Mouse (Mus musculus) kidney, postnatal 0 days (tissue): ENCODE results near the gene Tnip2. TPM values are rescaled to one million over a fixed set of nuclear protein-coding genes. Genes with fewer than 3 reads are reported as not detected.

ENCODE experiments used
- ATAC-seq: fragments of 200-750 bp; cut with Nextera tagmentation; replicated peaks from 2 replicates; pipeline ENCODE4 v1.8.0; 2017; ENCODE audit warnings: low read depth, moderate number of reproducible peaks, moderate TSS enrichment, moderate library complexity; ENCODE audit not compliant: low FRiP score
- DNase-seq: peaks from one replicate; pipeline ENCODE4 v3.0.0-alpha.2; 2016; ENCODE audit warnings: low spot score
- H3K27ac ChIP-seq: fragments of 300-500 bp; sonication (generic); 2 replicates; pipeline ENCODE4 v1.5.1; 2014; ENCODE audit warnings: mild to moderate bottlenecking
- H3K27me3 ChIP-seq: fragments of 300-500 bp; sonication (generic); 2 replicates; pipeline ENCODE4 v1.6.1; 2014; ENCODE audit warnings: low read length, mixed read lengths; ENCODE audit not compliant: insufficient read depth
- H3K36me3 ChIP-seq: fragments of 300-500 bp; sonication (generic); 2 replicates; pipeline ENCODE4 v1.6.1; 2014; ENCODE audit warnings: low read length, mixed read lengths; ENCODE audit not compliant: insufficient read depth
- H3K4me1 ChIP-seq: fragments of 300-500 bp; sonication (generic); replicated peaks from 2 replicates; pipeline ENCODE4 v1.6.1; 2014; ENCODE audit warnings: antibody characterized with exemption, low read length, mixed read lengths; ENCODE audit not compliant: insufficient read depth
- H3K4me2 ChIP-seq: fragments of 300-500 bp; sonication (generic); 2 replicates; pipeline ENCODE4 v1.6.1; 2014; ENCODE audit warnings: mild to moderate bottlenecking, low read length, moderate library complexity, mixed read lengths
- H3K4me3 ChIP-seq: fragments of 300-500 bp; sonication (generic); replicated peaks from 2 replicates; pipeline ENCODE4 v1.5.1; 2014; ENCODE audit warnings: low read depth, low read length
- H3K9ac ChIP-seq: fragments of 300-500 bp; sonication (generic); 2 replicates; pipeline ENCODE4 v1.6.1; 2014; ENCODE audit warnings: low read depth, low read length
- H3K9me3 ChIP-seq: fragments of 300-500 bp; sonication (generic); replicated peaks from 2 replicates; pipeline ENCODE4 v1.6.1; 2016; ENCODE audit warnings: low read length, inconsistent platforms, mixed read lengths
- CTCF ChIP-seq: IDR thresholded peaks from 2 replicates; pipeline ENCODE4 v1.5.1; 2016; ENCODE audit warnings: antibody characterized with exemption, low read depth, mild to moderate bottlenecking, moderate library complexity
- WGBS: fragments of 180-500 bp; shearing (Covaris S2); extraction: QIAGEN DNeasy Blood & Tissue Kit; methylation state at CpG from one replicate; pipeline ENCODE4 v1.1.7; 2014; 5-methylcytosine and 5-hydroxymethylcytosine counted together
- polyA plus RNA-seq: library from polyadenylated mRNA; unstranded; fragments of >200 nt; fragmentation: Nextera tagmentation; extraction: Ambion mirVana; gene quantifications from 2 replicates; pipeline ENCODE4 v1.2.1, GENCODE M21; 2015

Gene Tnip2
- polyA plus RNA-seq, 1 experiment from 2014 or later = 16.5 TPM

GRCm38 (mm10) chr5:34502821-34503220 lies 11.0 kb downstream of the Tnip2 start:
- no peak for DNase-seq
- Histone ChIP-seq H3K36me3 (peaks cover 14% of the 10 kb centered on the region; the same call in 1 of the 2 replicates), H3K4me2 (no peak overlapping the region), H3K27ac (no peak overlapping the region), H3K4me1 (no peaks in the 10 kb centered on the region), H3K9ac (no peak overlapping the region), H3K27me3 (no peaks in the 10 kb centered on the region), H3K4me3 (no peak overlapping the region), H3K9me3 (no peaks in the 10 kb centered on the region)
- no peak for ATAC-seq
- 86% methylated on average over 6 of the region's 6 CpGs for WGBS
- TF ChIP-seq CTCF = no peak

DNA sequence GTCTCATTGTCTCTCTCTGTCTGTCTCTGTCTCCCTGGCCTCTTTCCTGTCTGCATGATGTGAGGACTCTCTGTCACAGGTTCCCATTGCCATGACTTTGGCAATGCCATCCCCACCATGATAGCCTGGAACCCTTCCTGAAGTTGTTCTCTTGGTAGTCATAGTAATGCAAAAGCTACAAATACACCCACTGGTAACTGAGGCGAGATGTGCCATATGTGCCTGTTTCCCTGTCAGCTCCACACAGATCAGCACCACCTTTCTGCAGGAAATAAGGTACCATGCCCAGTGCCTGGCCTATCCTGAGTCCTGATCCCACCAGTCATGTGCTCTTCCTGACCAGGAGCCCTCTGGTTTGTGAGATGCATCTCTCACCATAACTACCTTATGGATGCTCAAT lies 11.4 kb downstream of the Tnip2 start:
- no peak for TF ChIP-seq CTCF
- DNase-seq = no peak
- WGBS = 94% methylated on average over 1 of the region's 1 CpGs

GRCm38 (mm10) chr5:34501588-34501987 lies 12.2 kb downstream of the Tnip2 start:
- no peak for TF ChIP-seq CTCF
- Histone ChIP-seq H3K4me2 (no peak overlapping the region), H3K36me3 (peaks cover 14% of the 10 kb centered on the region; the same call in 1 of the 2 replicates), H3K9ac (no peak overlapping the region), H3K27ac (no peak overlapping the region), H3K4me3 (no peak overlapping the region), H3K27me3 (no peaks in the 10 kb centered on the region), H3K4me1 (no peaks in the 10 kb centered on the region), H3K9me3 (no peaks in the 10 kb centered on the region)
- ATAC-seq = no peak
- no peak for DNase-seq
- 74% methylated on average over 3 of the region's 3 CpGs for WGBS

More for the DNA sequence above, 11.4 kb downstream of the Tnip2 start:
- no peak overlapping the region for H3K27ac ChIP-seq
- H3K36me3 ChIP-seq = peaks cover 14% of the 10 kb centered on the region; the same call in 1 of the 2 replicates
- H3K4me3 ChIP-seq = no peak overlapping the region
- no peak overlapping the region for H3K9ac ChIP-seq
- H3K4me1 ChIP-seq = no peaks in the 10 kb centered on the region
- H3K4me2 ChIP-seq = no peak overlapping the region
- H3K9me3 ChIP-seq = no peaks in the 10 kb centered on the region
- ATAC-seq = no peak
- H3K27me3 ChIP-seq = no peaks in the 10 kb centered on the region

- WGBS = 60% methylated on average over 5 of the region's 5 CpGs
- no peak for DNase-seq
- Histone ChIP-seq H3K9me3 (no peaks in the 10 kb centered on the region), H3K27ac (no peak overlapping the region), H3K4me2 (no peak overlapping the region), H3K4me3 (no peak overlapping the region), H3K4me1 (no peaks in the 10 kb centered on the region), H3K9ac (no peak overlapping the region), H3K27me3 (no peaks in the 10 kb centered on the region), H3K36me3 (peaks cover 14% of the 10 kb centered on the region; the same call in 1 of the 2 replicates)
- ATAC-seq = no peak
- TF ChIP-seq CTCF = no peak
These were observed 12.9 kb downstream of the Tnip2 start for GRCm38 (mm10) chr5:34500886-34501285.

GRCm38 (mm10) chr5:34496745-34497144 lies 17.0 kb downstream of the Tnip2 start:
- no peaks in the 10 kb centered on the region for H3K4me1 ChIP-seq
- DNase-seq = no peak
- ATAC-seq = no peak
- H3K9ac ChIP-seq = no peak overlapping the region
- H3K27me3 ChIP-seq = no peaks in the 10 kb centered on the region
- no peak overlapping the region for H3K27ac ChIP-seq
- TF ChIP-seq CTCF = no peak
- H3K4me2 ChIP-seq = no peak overlapping the region
- no peaks in the 10 kb centered on the region for H3K9me3 ChIP-seq
- H3K4me3 ChIP-seq = no peak overlapping the region
- WGBS = 67% methylated on average over 6 of the region's 6 CpGs
- H3K36me3 ChIP-seq = peaks cover 5% of the 10 kb centered on the region; the same call in 1 of the 2 replicates

DNA sequence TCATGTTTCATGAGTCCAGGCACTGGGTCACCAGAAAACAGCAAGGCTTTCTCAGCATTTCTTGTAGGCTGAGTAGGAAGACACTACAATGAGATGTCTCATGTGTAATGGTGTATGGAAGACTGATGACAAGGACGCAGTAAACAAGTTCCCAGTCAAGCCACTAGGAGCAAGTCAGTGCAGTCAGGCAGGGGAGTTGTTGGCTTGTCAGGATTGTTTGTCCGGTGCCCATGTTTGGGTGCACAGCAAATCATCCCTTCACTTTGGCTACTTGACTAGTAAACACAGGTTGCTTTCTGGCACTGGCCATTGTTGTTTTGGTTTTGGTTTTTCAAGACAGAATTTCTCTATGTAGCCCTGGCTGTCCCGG lies 24.4 kb downstream of the Tnip2 start:
- Histone ChIP-seq H3K36me3 (0 out of 2 replicates have a peak, but pooled peaks cover 2% of the 10 kb centered on the region), H3K9me3 (no peaks in the 10 kb centered on the region), H3K4me2 (no peak overlapping the region), H3K4me1 (no peaks in the 10 kb centered on the region; the same call in 1 of the 2 replicates), H3K9ac (no peak overlapping the region), H3K27me3 (no peaks in the 10 kb centered on the region), H3K27ac (no peak overlapping the region), H3K4me3 (no peak overlapping the region)
- TF ChIP-seq CTCF = peak; percentile 40; the same call in 1 of the 2 replicates
- 61% methylated on average over 3 of the region's 3 CpGs for WGBS
- peak; percentile 61 for DNase-seq
- ATAC-seq = 0 out of 2 replicates have a peak, but pooled peaks have one; percentile 14

DNA sequence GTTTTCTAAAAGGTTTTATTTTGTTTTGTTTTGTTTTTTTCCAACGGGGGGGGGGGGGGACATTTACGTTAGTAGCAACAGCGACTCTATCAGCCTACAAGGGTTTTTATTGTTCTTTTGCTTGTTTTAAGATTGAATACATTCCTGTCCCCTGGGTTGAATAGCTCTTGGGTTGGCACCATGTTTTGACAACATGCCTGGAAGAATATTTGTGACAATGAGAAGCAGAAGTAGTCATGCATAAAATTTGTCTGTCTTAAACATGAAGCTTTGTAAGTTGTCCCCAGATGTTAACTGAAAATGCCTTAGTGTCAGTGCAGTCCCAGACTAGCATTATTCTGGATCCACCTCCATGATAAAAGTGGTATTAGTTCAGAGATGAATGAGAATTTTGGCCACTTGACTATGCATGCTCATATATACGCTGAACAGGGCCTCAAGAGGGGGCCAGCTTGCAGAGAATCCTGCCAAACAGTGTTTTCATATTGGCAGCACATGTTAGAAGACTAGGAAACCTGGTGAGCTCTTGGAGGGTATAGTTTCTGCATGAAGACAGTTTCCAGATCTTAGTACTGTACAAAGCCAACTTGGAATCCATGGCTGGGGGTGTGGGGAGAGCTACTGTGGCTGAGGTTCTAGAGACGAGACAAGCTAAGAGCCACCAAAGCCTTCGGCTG lies 24.9 kb downstream of the Tnip2 start:
- Histone ChIP-seq H3K36me3 (0 out of 2 replicates have a peak, but pooled peaks cover 2% of the 10 kb centered on the region), H3K9ac (no peak overlapping the region), H3K4me1 (no peaks in the 10 kb centered on the region; the same call in 1 of the 2 replicates), H3K4me3 (no peak overlapping the region), H3K27me3 (no peaks in the 10 kb centered on the region), H3K4me2 (no peak overlapping the region), H3K27ac (no peak overlapping the region), H3K9me3 (no peaks in the 10 kb centered on the region)
- WGBS = 65% methylated on average over 6 of the region's 6 CpGs
- TF ChIP-seq CTCF = no peak
- ATAC-seq = 0 out of 2 replicates have a peak, but pooled peaks have one; percentile 11
- DNase-seq = no peak
